Mouse (Mus musculus) spleen, adult 2 months (tissue): ENCODE results near the gene Spata48.

Source experiments
- CTCF ChIP-seq: fragments of 200-500 bp; IDR thresholded peaks from 2 replicates; pipeline ENCODE4 v1.5.1; 2011; ENCODE audit warnings: mild to moderate bottlenecking, inconsistent platforms; ENCODE audit not compliant: insufficient read depth, insufficient read length, insufficient replicate concordance; ENCODE audit errors: extremely low read depth
- POLR2A ChIP-seq: fragments of 200-500 bp; IDR thresholded peaks from 2 replicates; pipeline ENCODE4 v1.6.1; 2011; ENCODE audit warnings: low read depth, low read length, inconsistent platforms

- TF ChIP-seq CTCF (no peak), POLR2A (no peak)
Measured at GRCm38 (mm10) chr11:11547597-11548240, 85.8 kb downstream of the Spata48 start.
